Mouse (Mus musculus) megakaryocyte-erythroid progenitor cell, adult 5-6 weeks (primary cell): ENCODE measurements around the gene Adsl. TPM values are rescaled to one million over a fixed set of nuclear protein-coding genes. Genes with fewer than 3 reads are reported as not detected.
"Not testable (repeated sequence)": the region's sequence is repeated elsewhere in the genome, so short reads cannot be mapped to it uniquely, and the experiment has no call there.

Experiments
- ATAC-seq: replicated peaks from 2 replicates; pipeline ENCODE4 v1.8.0; 2016; ENCODE audit warnings: mild to moderate bottlenecking, inconsistent platforms; ENCODE audit not compliant: severe bottlenecking, poor library complexity, low FRiP score, low TSS enrichment
- total RNA-seq, 2 experiments: library from RNA; stranded (forward) in 1 of 2; stranded (reverse) in 1 of 2; fragments of 200-1000, 215-1000 nt in 1 of 2; fragments of >200 nt in 1 of 2; fragmentation: Nextera tagmentation in 1 of 2; gene quantifications; 2 replicates each; pipeline ENCODE4 v1.2.3; 2014 to 2017

The Adsl gene
- 81.2 and 81.5 TPM in 2 replicates for total RNA-seq (2014; fragmentation: Nextera tagmentation)
- 197 and 210 TPM in 2 replicates for total RNA-seq (2017)

- peak; percentile 95 for ATAC-seq
Observed at GRCm38 (mm10) chr15:80948145-80949135, at the start of gene Adsl. TSS of gene Adsl (plus strand) at chr15:80948490.

GRCm38 (mm10) chr15:80899806-80900205 is 48.5 kb upstream of the Adsl start:
- no peak for ATAC-seq

- no peak for ATAC-seq
Observed at GRCm38 (mm10) chr15:80901806-80902513, 46.3 kb upstream of the Adsl start.

GRCm38 (mm10) chr15:80904776-80905175 is 43.5 kb upstream of the Adsl start:
- ATAC-seq = not testable (repeated sequence)

GRCm38 (mm10) chr15:80910183-80910582 is 38.1 kb upstream of the Adsl start:
- ATAC-seq = no peak

GRCm38 (mm10) chr15:80910790-80911531 is 37.3 kb upstream of the Adsl start:
- ATAC-seq = peak; percentile 92

GRCm38 (mm10) chr15:80912175-80912574 is 36.1 kb upstream of the Adsl start:
- ATAC-seq = peak; percentile 35; the same call in 1 of the 2 replicates

GRCm38 (mm10) chr15:80913803-80914202 is 34.5 kb upstream of the Adsl start:
- no peak for ATAC-seq

GRCm38 (mm10) chr15:80915850-80916249 is 32.4 kb upstream of the Adsl start:
- ATAC-seq = no peak

GRCm38 (mm10) chr15:80916621-80917020 is 31.7 kb upstream of the Adsl start:
- no peak for ATAC-seq

GRCm38 (mm10) chr15:80920346-80920745 is 27.9 kb upstream of the Adsl start:
- ATAC-seq = no peak

GRCm38 (mm10) chr15:80921781-80922180 is 26.5 kb upstream of the Adsl start:
- no peak for ATAC-seq

GRCm38 (mm10) chr15:80924211-80924610 is 24.1 kb upstream of the Adsl start:
- ATAC-seq = no peak

- ATAC-seq = no peak
Observed at GRCm38 (mm10) chr15:80928811-80929355, 19.4 kb upstream of the Adsl start.

GRCm38 (mm10) chr15:80930048-80930571 is 18.2 kb upstream of the Adsl start:
- ATAC-seq = no peak

- ATAC-seq = not testable (repeated sequence)
Observed at GRCm38 (mm10) chr15:80930676-80931320, 17.5 kb upstream of the Adsl start.

GRCm38 (mm10) chr15:80931345-80931960 is 16.8 kb upstream of the Adsl start:
- no peak for ATAC-seq

- no peak for ATAC-seq
Observed at GRCm38 (mm10) chr15:80934841-80935240, 13.4 kb upstream of the Adsl start.
